Mouse (Mus musculus) stomach, postnatal 0 days (tissue): Measurements from ENCODE around the gene Grpel1. TPM values are rescaled to one million over a fixed set of nuclear protein-coding genes. Genes with fewer than 3 reads are reported as not detected.
A peak's percentile ranks its signal among the peaks of the same experiment; 100 is the strongest.

Experiments used
- ATAC-seq: fragments of 200-750 bp; cut with Nextera tagmentation; 2 replicates; pipeline ENCODE4 v1.8.0; 2017; ENCODE audit not compliant: low FRiP score, low TSS enrichment
- DNase-seq: peaks from one replicate; pipeline ENCODE4 v3.0.0-alpha.2; 2016; ENCODE audit warnings: low spot score
- H3K27ac ChIP-seq: fragments of 300-500 bp; sonication (generic); replicated peaks from 2 replicates; pipeline ENCODE4 v1.5.1; 2014; ENCODE audit warnings: mild to moderate bottlenecking, control low read depth
- H3K27me3 ChIP-seq: fragments of 300-500 bp; sonication (generic); 2 replicates; pipeline ENCODE4 v1.6.1; 2014; ENCODE audit warnings: low read length; ENCODE audit not compliant: control insufficient read depth, insufficient read depth
- H3K36me3 ChIP-seq: fragments of 300-500 bp; sonication (generic); 2 replicates; pipeline ENCODE4 v1.6.1; 2014; ENCODE audit warnings: low read length, mixed read lengths; ENCODE audit not compliant: control insufficient read depth, insufficient read depth
- H3K4me1 ChIP-seq: fragments of 300-500 bp; sonication (generic); replicated peaks from 2 replicates; pipeline ENCODE4 v1.6.1; 2014; ENCODE audit warnings: antibody characterized with exemption; ENCODE audit not compliant: control insufficient read depth, insufficient read depth
- H3K4me2 ChIP-seq: fragments of 300-500 bp; sonication (generic); replicated peaks from 2 replicates; pipeline ENCODE4 v1.6.1; 2014; ENCODE audit warnings: low read depth, mild to moderate bottlenecking, control low read depth, moderate library complexity
- H3K4me3 ChIP-seq: fragments of 300-500 bp; sonication (generic); 2 replicates; pipeline ENCODE4 v1.5.1; 2014; ENCODE audit warnings: low read depth, low read length, control low read depth
- H3K9ac ChIP-seq: fragments of 300-500 bp; sonication (generic); 2 replicates; pipeline ENCODE4 v1.6.1; 2014; ENCODE audit warnings: mild to moderate bottlenecking, low read length, control low read depth, mixed read lengths
- H3K9me3 ChIP-seq: fragments of 300-500 bp; sonication (generic); 2 replicates; pipeline ENCODE4 v1.6.1; 2016; ENCODE audit warnings: low read length; ENCODE audit not compliant: control insufficient read depth
- CTCF ChIP-seq: IDR thresholded peaks from 2 replicates; pipeline ENCODE4 v1.5.1; 2016; ENCODE audit warnings: antibody characterized with exemption, low read depth, mild to moderate bottlenecking, moderate library complexity
- EP300 ChIP-seq: optimal IDR thresholded peaks from 2 replicates; pipeline ENCODE3; 2016; ENCODE audit warnings: antibody characterized with exemption
- WGBS: fragments of 180-500 bp; shearing (Covaris S2); extraction: QIAGEN DNeasy Blood & Tissue Kit; methylation state at CpG from one replicate; pipeline ENCODE4 v1.1.7; 2014; 5-methylcytosine and 5-hydroxymethylcytosine counted together
- polyA plus RNA-seq: library from polyadenylated mRNA; unstranded; fragments of >200 nt; fragmentation: Nextera tagmentation; extraction: Ambion mirVana; gene quantifications from 2 replicates; pipeline ENCODE4 v1.2.1, GENCODE M21; 2015

The Grpel1 gene
- polyA plus RNA-seq, 1 experiment from 2014 or later, result 54.1 TPM

DNA sequence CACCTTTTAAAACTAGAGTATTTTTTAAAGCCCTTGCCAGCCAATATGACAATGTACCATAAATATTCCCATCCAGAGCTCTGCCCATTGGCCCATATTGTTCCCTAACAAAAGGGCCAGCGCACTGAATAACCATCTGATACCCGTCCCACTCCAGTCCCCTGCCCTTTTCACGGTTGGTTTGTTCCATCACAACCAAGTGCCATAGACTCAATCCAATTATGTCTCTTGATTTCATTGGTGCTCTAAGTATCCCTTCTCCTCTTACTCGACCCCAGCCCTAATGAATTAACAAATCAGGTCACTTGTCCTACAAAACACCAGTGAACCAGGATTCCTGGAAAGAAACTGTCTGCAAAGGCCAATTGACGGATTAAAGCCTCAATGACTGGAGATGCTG, 1.4 kb upstream of the Grpel1 start:
- no peaks in the 10 kb centered on the region for H3K27me3 ChIP-seq
- TF ChIP-seq EP300, result no peak
- no peak for TF ChIP-seq CTCF
- ATAC-seq, result no peak
- 67% methylated on average over 5 of the region's 5 CpGs for WGBS
- no peak overlapping the region for H3K9ac ChIP-seq
- H3K9me3 ChIP-seq, result no peaks in the 10 kb centered on the region
- no peak overlapping the region for H3K4me3 ChIP-seq
- no peak overlapping the region for H3K4me2 ChIP-seq
- H3K27ac ChIP-seq, result no peak overlapping the region
- no peaks in the 10 kb centered on the region; the same call in 1 of the 2 replicates for H3K4me1 ChIP-seq
- no peaks in the 10 kb centered on the region for H3K36me3 ChIP-seq
- no peak for DNase-seq

DNA sequence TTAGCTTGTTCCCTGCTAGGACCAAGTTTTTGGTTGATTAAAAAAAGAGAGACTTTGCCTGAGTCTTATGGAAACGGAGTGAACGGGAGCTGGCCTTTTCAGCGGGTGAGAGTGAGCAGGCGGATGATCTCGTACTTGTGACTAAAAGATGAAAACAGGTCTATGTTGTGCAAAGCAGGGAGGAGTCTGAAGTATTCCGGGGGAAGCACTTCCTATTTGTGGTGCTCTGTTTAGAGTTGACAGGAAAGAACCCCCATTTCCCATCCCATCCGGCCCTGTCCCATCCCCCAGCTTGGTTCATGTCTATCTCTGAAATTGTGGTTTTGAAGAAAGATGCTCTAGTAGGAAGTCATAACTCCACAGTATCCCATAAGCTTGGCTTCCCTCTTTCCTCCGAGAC, 1.1 kb downstream of the Grpel1 start:
- no peaks in the 10 kb centered on the region for H3K27me3 ChIP-seq
- 20% methylated on average over 8 of the region's 8 CpGs for WGBS
- TF ChIP-seq EP300 (no peak), CTCF (no peak)
- no peaks in the 10 kb centered on the region for H3K9me3 ChIP-seq
- H3K27ac ChIP-seq, result peak overlapping the region; percentile 94
- ATAC-seq, result no peak
- peaks cover 13% of the 10 kb centered on the region for H3K36me3 ChIP-seq
- H3K4me1 ChIP-seq, result no peaks in the 10 kb centered on the region; the same call in 1 of the 2 replicates
- H3K4me3 ChIP-seq, result peak overlapping the region; percentile 95
- no peak for DNase-seq
- H3K4me2 ChIP-seq, result peak overlapping the region; percentile 92
- peak overlapping the region; percentile 94 for H3K9ac ChIP-seq

DNA sequence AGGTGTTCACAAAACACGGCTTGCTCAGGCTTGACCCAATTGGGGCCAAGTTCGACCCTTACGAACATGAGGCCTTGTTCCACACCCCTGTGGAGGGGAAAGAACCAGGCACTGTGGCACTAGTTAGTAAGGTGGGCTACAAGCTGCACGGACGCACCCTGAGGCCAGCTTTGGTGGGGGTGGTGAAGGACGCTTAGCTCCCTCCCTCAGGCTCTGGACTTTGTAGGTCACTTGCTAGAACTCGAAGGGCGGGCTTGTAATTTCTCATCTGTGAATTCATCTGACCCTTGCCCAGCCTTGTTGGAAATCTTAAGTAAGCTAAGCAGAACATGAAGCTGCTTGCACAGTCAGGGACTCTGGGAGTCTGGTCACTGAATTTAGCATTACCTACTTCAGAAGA, 6.4 kb downstream of the Grpel1 start:
- Histone ChIP-seq H3K9me3 (no peaks in the 10 kb centered on the region), H3K9ac (no peak overlapping the region), H3K4me3 (no peak overlapping the region), H3K4me2 (no peak overlapping the region), H3K27ac (no peak overlapping the region), H3K27me3 (no peaks in the 10 kb centered on the region), H3K36me3 (peaks cover 31% of the 10 kb centered on the region), H3K4me1 (no peaks in the 10 kb centered on the region)
- WGBS, result 94% methylated on average over 8 of the region's 8 CpGs
- DNase-seq (no peak), ATAC-seq (no peak)
- TF ChIP-seq CTCF (no peak), EP300 (no peak)

DNA sequence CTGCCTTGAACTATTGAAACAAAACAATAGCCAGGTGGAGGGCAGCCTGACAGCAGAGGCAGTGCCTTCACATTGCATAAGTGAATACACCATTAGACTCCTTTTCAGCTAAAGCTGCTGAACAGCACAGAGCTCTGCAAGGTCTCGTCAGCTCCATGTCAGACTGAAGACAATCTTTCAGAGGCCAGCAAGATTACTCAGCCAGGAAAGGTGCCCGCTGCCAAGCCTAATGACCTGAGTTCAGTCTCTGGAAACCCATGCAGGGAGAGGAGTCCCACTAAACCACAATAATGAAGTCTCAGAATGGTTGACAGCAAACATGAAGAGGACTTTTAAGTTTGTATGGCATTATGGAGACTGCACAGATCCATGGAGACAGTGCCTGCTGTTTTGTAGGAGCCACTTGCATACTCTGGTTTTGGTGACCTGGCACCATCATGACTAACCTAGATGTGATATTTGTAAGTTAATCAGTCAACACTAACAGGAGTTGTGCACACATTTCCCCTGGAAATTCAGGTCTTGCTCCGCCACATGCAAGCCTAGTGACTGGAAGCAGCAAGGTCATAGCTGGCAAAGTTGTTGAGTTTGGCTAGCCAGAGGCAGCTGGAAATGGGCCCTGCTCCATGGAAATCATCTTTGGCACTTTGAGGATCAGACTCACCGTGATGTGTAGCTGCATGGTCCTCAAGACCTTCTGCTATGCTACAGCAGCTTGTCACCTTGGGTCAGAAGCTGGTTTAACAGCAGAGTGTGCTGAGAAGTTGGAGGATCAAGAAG, 8.3 kb downstream of the Grpel1 start:
- Histone ChIP-seq H3K27me3 (no peaks in the 10 kb centered on the region), H3K4me2 (no peak overlapping the region), H3K4me1 (no peaks in the 10 kb centered on the region), H3K36me3 (peaks cover 31% of the 10 kb centered on the region), H3K4me3 (no peak overlapping the region), H3K27ac (no peak overlapping the region), H3K9me3 (no peaks in the 10 kb centered on the region), H3K9ac (no peak overlapping the region)
- DNase-seq (no peak), ATAC-seq (no peak)
- WGBS, result 79% methylated on average over 4 of the region's 4 CpGs
- TF ChIP-seq CTCF (no peak), EP300 (no peak)

DNA sequence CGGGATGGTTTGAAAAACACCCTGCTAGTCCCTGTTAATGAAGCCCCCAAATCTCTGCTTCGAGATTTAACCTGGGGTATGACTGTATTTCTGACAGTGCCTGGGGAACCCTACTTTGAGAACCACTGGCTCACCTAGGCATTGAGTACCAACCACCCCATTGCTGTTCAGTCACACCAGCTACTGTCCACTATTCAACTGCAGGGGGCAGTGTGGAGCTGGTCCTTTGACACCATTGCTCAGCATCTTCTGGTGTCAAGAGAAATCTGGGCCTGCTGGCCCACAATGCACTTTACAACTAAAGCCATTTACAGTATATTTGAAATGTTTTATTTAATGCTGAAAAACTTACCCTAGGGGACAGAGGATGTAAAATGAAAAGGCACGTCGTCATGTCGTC, 9.5 kb downstream of the Grpel1 start:
- Histone ChIP-seq H3K9ac (no peak overlapping the region), H3K27me3 (no peaks in the 10 kb centered on the region), H3K4me3 (no peak overlapping the region), H3K27ac (no peak overlapping the region), H3K36me3 (peaks cover 31% of the 10 kb centered on the region), H3K4me2 (no peak overlapping the region), H3K4me1 (no peaks in the 10 kb centered on the region), H3K9me3 (no peaks in the 10 kb centered on the region)
- DNase-seq (peak; percentile 75), ATAC-seq (peak; percentile 41; the same call in 1 of the 2 replicates)
- 89% methylated on average over 5 of the region's 5 CpGs for WGBS
- TF ChIP-seq EP300 (no peak), CTCF (peak; percentile 87)

DNA sequence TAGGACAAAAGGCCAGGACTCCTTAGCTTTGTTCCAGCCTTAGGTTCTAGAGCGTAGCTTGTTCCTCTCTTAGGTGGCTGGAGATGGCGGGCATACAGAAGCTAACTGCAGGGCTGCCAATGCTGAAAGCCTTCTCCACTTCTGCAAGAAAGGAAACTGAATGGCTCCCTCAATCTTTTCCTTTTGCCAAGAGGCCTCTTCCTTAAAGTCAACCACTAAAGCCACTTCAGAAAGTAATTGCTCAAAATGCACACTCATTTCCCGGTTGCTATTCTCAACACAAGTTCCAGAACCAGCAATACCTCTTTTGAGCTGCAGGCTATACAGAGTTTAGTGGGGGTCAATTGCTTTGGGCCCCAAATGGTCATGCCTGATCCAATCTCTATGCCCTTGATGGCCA, 12.7 kb downstream of the Grpel1 start:
- no peak overlapping the region for H3K27ac ChIP-seq
- TF ChIP-seq EP300 (no peak), CTCF (no peak)
- H3K4me2 ChIP-seq, result no peak overlapping the region
- H3K36me3 ChIP-seq, result peaks cover 11% of the 10 kb centered on the region; the same call in 1 of the 2 replicates
- H3K9ac ChIP-seq, result no peak overlapping the region
- ATAC-seq (no peak), DNase-seq (no peak)
- H3K4me1 ChIP-seq, result peaks cover under 1% of the 10 kb centered on the region
- WGBS, result 92% methylated on average over 3 of the region's 3 CpGs
- no peaks in the 10 kb centered on the region for H3K9me3 ChIP-seq
- H3K27me3 ChIP-seq, result no peaks in the 10 kb centered on the region
- no peak overlapping the region for H3K4me3 ChIP-seq
